Mouse (Mus musculus): Measurements from ENCODE around the gene Galnt7. TPM values are rescaled to one million over a fixed set of nuclear protein-coding genes. Genes with fewer than 3 reads are reported as not detected.
A peak's percentile ranks its signal among the peaks of the same experiment; 100 is the strongest.

The Galnt7 gene
- polyA plus RNA-seq, 1 experiment = 0.96 TPM

DNA sequence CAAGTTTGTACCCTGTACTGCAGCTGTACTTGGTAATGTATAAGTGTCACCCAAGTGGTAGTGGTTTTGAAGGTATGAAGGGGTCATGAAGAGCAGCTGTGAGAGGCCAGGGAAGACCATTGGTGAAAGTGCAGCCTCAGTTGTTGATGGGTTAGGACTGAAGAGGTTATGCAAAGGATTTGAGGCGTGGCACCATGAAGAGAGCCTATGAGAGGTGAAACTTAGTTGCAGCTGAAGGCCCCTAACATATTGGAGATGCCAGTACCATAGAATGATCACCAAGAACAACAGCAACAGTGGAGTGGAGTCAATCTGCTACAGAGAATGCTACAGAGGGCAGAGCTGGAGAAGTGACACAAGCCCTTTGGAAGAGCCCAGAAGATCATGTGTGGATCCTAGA is 163.5 kb downstream of the Galnt7 start:
- Histone ChIP-seq H3K36me3 (replicated peaks; ENCODE audit: low read length) (peaks cover 32% of the 10 kb centered on the region), H3K27me3 (replicated peaks) (no peaks in the 10 kb centered on the region), H3K4me1 (peaks cover 29% of the 10 kb centered on the region), H3K9me3 (no peaks in the 10 kb centered on the region), H3K4me3 (replicated peaks) (peak overlapping the region; percentile 33)
- TF ChIP-seq GATA1 (IDR thresholded peaks at IDR 0.05; ENCODE audit: borderline replicate concordance, low read length) = no peak
- no peak for TF ChIP-seq FLI1 (IDR thresholded peaks at IDR 0.05; ENCODE audit: low read length)

DNA sequence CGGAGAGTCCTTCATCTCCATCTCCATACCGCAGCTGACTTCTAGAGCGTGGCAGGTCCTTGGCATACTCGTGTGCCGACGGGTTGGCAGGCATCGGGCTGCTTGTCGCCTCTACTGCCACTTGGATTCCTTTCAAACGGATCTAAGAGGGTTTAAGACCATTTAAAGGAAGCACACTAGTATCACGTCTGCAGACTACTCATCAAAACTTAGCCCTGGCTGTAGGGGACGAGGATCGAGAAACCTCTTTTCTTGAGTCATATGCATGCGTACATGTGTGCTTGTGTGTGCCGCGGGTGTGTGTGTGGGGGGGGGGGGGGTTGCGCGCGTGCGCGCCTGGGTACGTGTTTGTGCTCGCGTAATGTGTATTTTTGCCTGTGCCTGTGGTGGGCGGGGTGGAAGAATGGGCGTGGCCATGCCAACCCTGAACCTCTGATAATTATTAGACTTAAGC is 164.5 kb downstream of the Galnt7 start:
- Histone ChIP-seq H3K27me3 (replicated peaks) (no peaks in the 10 kb centered on the region), H3K36me3 (replicated peaks; ENCODE audit: low read length) (peaks cover 29% of the 10 kb centered on the region), H3K4me3 (replicated peaks) (peak overlapping the region; percentile 100), H3K4me1 (peaks cover 26% of the 10 kb centered on the region), H3K9me3 (no peaks in the 10 kb centered on the region)
- TF ChIP-seq FLI1 (IDR thresholded peaks at IDR 0.05; ENCODE audit: low read length) = no peak
- no peak for TF ChIP-seq GATA1 (IDR thresholded peaks at IDR 0.05; ENCODE audit: borderline replicate concordance, low read length)

GRCm38 (mm10) chr8:57487441-57488155 is 165.2 kb downstream of the Galnt7 start, which contains the start of gene Sap30:
Gene Sap30, minus strand, starts transcription at chr8:57487860.
- H3K27me3 ChIP-seq (replicated peaks) = no peaks in the 10 kb centered on the region
- no peak for TF ChIP-seq GATA1 (IDR thresholded peaks at IDR 0.05; ENCODE audit: borderline replicate concordance, low read length)
- TF ChIP-seq FLI1 (IDR thresholded peaks at IDR 0.05; ENCODE audit: low read length) = no peak
- peaks cover 32% of the 10 kb centered on the region for H3K36me3 ChIP-seq (replicated peaks; ENCODE audit: low read length)
- peak within 1 kb of the TSS; percentile 100 for H3K4me3 ChIP-seq (replicated peaks)
- peaks cover 23% of the 10 kb centered on the region for H3K4me1 ChIP-seq
- no peaks in the 10 kb centered on the region for H3K9me3 ChIP-seq

DNA sequence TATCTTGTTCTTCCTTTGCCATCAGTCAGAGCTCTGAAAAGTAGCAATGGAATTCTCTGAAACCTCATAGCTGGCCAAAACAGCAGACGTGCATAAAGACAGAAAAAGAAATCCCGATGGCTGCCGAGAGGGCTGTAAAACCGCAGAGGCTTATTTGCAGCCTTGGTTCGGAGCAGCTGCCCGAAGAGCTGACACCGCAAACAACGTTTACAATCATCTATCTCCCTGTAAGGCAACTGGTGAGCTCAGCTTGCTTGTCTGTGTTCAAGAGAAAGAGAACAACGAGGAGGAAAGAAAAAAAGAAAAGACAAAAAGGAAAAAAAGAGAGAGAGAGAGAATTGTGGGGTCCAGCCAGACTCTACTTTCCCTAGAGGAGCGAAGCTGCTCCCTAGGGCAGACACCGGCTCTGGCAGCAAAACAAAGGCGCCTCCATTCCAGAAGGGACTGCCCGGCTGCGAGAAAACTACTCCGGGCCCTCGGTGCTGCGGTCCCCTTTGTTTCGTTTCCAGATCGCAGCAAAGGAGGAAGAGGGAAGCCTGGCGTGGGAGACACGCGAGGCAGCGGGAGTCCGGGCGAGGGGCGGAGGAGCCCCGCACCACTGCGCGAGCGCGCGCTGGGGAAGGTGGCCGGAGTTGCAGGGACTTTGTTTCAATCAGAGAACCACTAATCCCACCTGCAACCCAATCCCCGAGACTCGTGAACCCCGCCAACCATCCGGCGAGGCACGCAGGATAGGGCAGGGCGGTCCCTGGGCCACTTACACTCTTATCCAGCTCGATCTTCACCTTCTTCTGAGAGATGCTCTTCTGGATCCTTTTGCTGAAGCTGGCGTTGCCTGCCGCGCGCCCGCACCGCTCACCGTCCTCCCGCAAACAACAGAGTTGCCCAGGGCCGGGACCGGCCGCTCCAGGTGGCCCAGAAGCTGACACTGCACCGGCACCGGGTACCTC is 166.1 kb downstream of the Galnt7 start:
- Histone ChIP-seq H3K27me3 (replicated peaks) (no peaks in the 10 kb centered on the region), H3K4me1 (peaks cover 19% of the 10 kb centered on the region), H3K4me3 (replicated peaks) (peak overlapping the region; percentile 100), H3K9me3 (no peaks in the 10 kb centered on the region), H3K36me3 (replicated peaks; ENCODE audit: low read length) (peaks cover 34% of the 10 kb centered on the region)
- TF ChIP-seq GATA1 (IDR thresholded peaks at IDR 0.05; ENCODE audit: borderline replicate concordance, low read length) = no peak
- TF ChIP-seq FLI1 (IDR thresholded peaks at IDR 0.05; ENCODE audit: low read length) = no peak

DNA sequence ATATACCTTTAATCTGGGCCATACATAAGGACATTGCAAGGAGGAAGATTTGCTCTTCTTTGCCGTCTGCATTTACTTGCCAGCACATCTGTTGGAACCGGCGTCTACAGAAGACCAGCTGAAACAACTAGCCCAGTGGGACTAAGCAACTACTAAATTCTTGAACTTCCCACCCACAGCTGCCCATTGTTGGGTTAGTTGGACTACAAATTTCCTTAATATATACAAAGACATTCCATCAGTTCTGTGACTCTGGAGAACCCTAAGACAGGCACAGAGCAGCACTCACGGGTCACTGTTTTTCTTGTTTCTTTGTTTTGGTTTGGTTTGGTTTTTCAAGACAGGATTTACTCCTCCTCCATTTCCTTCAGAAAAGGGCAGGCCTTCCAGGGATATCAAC is 172.2 kb downstream of the Galnt7 start:
- Histone ChIP-seq H3K36me3 (replicated peaks; ENCODE audit: low read length) (peaks cover 39% of the 10 kb centered on the region), H3K4me1 (peaks cover 46% of the 10 kb centered on the region), H3K4me3 (replicated peaks) (no peak overlapping the region), H3K27me3 (replicated peaks) (no peaks in the 10 kb centered on the region), H3K9me3 (no peaks in the 10 kb centered on the region)
- TF ChIP-seq GATA1 (IDR thresholded peaks at IDR 0.05; ENCODE audit: borderline replicate concordance, low read length) (no peak), FLI1 (IDR thresholded peaks at IDR 0.05; ENCODE audit: low read length) (no peak)

GRCm38 (mm10) chr8:57479700-57480099 is 173.1 kb downstream of the Galnt7 start:
- TF ChIP-seq GATA1 (IDR thresholded peaks at IDR 0.05; ENCODE audit: borderline replicate concordance, low read length) (no peak), FLI1 (IDR thresholded peaks at IDR 0.05; ENCODE audit: low read length) (no peak)
- H3K27me3 ChIP-seq (replicated peaks) = no peaks in the 10 kb centered on the region
- peaks cover 32% of the 10 kb centered on the region for H3K36me3 ChIP-seq (replicated peaks; ENCODE audit: low read length)
- peaks cover 42% of the 10 kb centered on the region for H3K4me1 ChIP-seq
- no peak overlapping the region for H3K4me3 ChIP-seq (replicated peaks)
- H3K9me3 ChIP-seq = no peaks in the 10 kb centered on the region

DNA sequence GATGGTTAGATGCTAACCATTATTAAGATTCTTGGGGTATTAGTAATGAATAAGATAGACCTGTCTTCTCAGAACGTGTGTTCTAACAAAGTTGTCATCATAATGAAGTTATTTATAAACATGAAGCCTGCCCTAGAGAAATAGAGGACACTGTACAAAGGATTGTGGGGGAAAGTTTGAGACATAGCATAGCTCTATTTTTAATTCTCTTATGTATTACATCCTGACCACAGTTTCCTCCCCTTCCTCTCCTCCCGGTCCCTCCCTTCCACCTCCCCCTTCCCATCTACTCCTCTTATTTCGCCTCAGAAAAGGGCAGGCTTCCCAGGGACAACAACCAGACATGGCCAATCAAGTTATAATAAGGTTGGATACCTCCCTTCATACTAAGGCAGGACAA is 174.4 kb downstream of the Galnt7 start:
- TF ChIP-seq GATA1 (IDR thresholded peaks at IDR 0.05; ENCODE audit: borderline replicate concordance, low read length) = no peak
- no peak for TF ChIP-seq FLI1 (IDR thresholded peaks at IDR 0.05; ENCODE audit: low read length)
- H3K27me3 ChIP-seq (replicated peaks) = no peaks in the 10 kb centered on the region
- H3K4me1 ChIP-seq = peaks cover 42% of the 10 kb centered on the region
- no peaks in the 10 kb centered on the region for H3K9me3 ChIP-seq
- H3K36me3 ChIP-seq (replicated peaks; ENCODE audit: low read length) = peaks cover 24% of the 10 kb centered on the region
- H3K4me3 ChIP-seq (replicated peaks) = no peak overlapping the region

Other genes with a start within 250 kb of the Galnt7 start
- not detected in 2 replicates for gene Scrg1, start 197.1 kb downstream of the Galnt7 start, polyA plus RNA-seq (2012; ENCODE audit: insufficient read depth, low replicate concordance)
- gene Sap30, start 165.2 kb downstream of the Galnt7 start, polyA plus RNA-seq (2012; ENCODE audit: insufficient read depth, low replicate concordance) = 20.8 and 44.3 TPM in 2 replicates
- gene Hmgb2, start 141.1 kb downstream of the Galnt7 start, polyA plus RNA-seq (2012; ENCODE audit: insufficient read depth, low replicate concordance) = 9.4 and 95.5 TPM in 2 replicates